Mouse (Mus musculus): ENCODE data around the gene Gcm2.

Gene Gcm2

GRCm38 (mm10) chr13:41110935-41111334 lies at the start of gene Gcm2:
TSS of gene Gcm2 (minus strand) at chr13:41111035.
- no peak for ATAC-seq (ENCODE audit: low TSS enrichment)

- ATAC-seq (ENCODE audit: low TSS enrichment), result no peak
Measured at GRCm38 (mm10) chr13:41158426-41158825, 47.6 kb upstream of the Gcm2 start.

- ATAC-seq (ENCODE audit: low TSS enrichment), result no peak
Measured at GRCm38 (mm10) chr13:41153146-41153545, 42.3 kb upstream of the Gcm2 start.

GRCm38 (mm10) chr13:41146271-41146670 lies 35.4 kb upstream of the Gcm2 start:
- peak; percentile 85 for ATAC-seq (ENCODE audit: low TSS enrichment)

- no peak for ATAC-seq (ENCODE audit: low TSS enrichment)
Measured at GRCm38 (mm10) chr13:41145433-41145970, 34.7 kb upstream of the Gcm2 start.

- ATAC-seq (ENCODE audit: low TSS enrichment), result peak; percentile 85
Measured at GRCm38 (mm10) chr13:41134901-41135300, 24.1 kb upstream of the Gcm2 start.

GRCm38 (mm10) chr13:41129061-41129460 lies 18.2 kb upstream of the Gcm2 start:
- ATAC-seq (ENCODE audit: low TSS enrichment), result peak; percentile 92

GRCm38 (mm10) chr13:41128326-41128725 lies 17.5 kb upstream of the Gcm2 start:
- ATAC-seq (ENCODE audit: low TSS enrichment), result no peak

GRCm38 (mm10) chr13:41123666-41124225 lies 12.9 kb upstream of the Gcm2 start:
- ATAC-seq (ENCODE audit: low TSS enrichment), result no peak

- ATAC-seq (ENCODE audit: low TSS enrichment), result no peak
Measured at GRCm38 (mm10) chr13:41119152-41119945, 8.5 kb upstream of the Gcm2 start.

- ATAC-seq (ENCODE audit: low TSS enrichment), result no peak
Measured at GRCm38 (mm10) chr13:41113940-41114339, 3.1 kb upstream of the Gcm2 start, which contains the start of gene Sycp2l. TSS of gene Sycp2l (plus strand) at chr13:41114307.

GRCm38 (mm10) chr13:41105541-41105940 lies 5.3 kb downstream of the Gcm2 start:
- ATAC-seq (ENCODE audit: low TSS enrichment), result no peak

- no peak for ATAC-seq (ENCODE audit: low TSS enrichment)
Measured at GRCm38 (mm10) chr13:41103841-41104525, 6.9 kb downstream of the Gcm2 start.

- ATAC-seq (ENCODE audit: low TSS enrichment), result no peak
Measured at GRCm38 (mm10) chr13:41100031-41100430, 10.8 kb downstream of the Gcm2 start.

- ATAC-seq (ENCODE audit: low TSS enrichment), result no peak
Measured at GRCm38 (mm10) chr13:41098325-41098724, 12.5 kb downstream of the Gcm2 start.

- no peak for ATAC-seq (ENCODE audit: low TSS enrichment)
Measured at GRCm38 (mm10) chr13:41097324-41098058, 13.3 kb downstream of the Gcm2 start.

GRCm38 (mm10) chr13:41094160-41094559 lies 16.7 kb downstream of the Gcm2 start:
- no peak for ATAC-seq (ENCODE audit: low TSS enrichment)

- no peak for ATAC-seq (ENCODE audit: low TSS enrichment)
Measured at GRCm38 (mm10) chr13:41091271-41091670, 19.6 kb downstream of the Gcm2 start.

- no peak for ATAC-seq (ENCODE audit: low TSS enrichment)
Measured at GRCm38 (mm10) chr13:41088746-41089145, 22.1 kb downstream of the Gcm2 start.

- ATAC-seq (ENCODE audit: low TSS enrichment), result peak; percentile 64; the same call in 1 of the 2 replicates
Measured at GRCm38 (mm10) chr13:41085140-41085539, 25.7 kb downstream of the Gcm2 start.

GRCm38 (mm10) chr13:41084521-41084920 lies 26.3 kb downstream of the Gcm2 start:
- no peak for ATAC-seq (ENCODE audit: low TSS enrichment)

- ATAC-seq (ENCODE audit: low TSS enrichment), result no peak
Measured at GRCm38 (mm10) chr13:41080700-41081099, 30.1 kb downstream of the Gcm2 start.

All from frontal cortex, adult (tissue).